Mouse (Mus musculus) thymus, adult 2 months (tissue): ENCODE measurements around the gene Prkcb. TPM values are rescaled to one million over a fixed set of nuclear protein-coding genes. Genes with fewer than 3 reads are reported as not detected.
A peak's percentile ranks its signal among the peaks of the same experiment; 100 is the strongest.

ENCODE experiments used
- DNase-seq: peaks from one replicate; pipeline ENCODE4 v3.0.0; 2021
- H3K27ac ChIP-seq: fragments of 200-500 bp; 2 replicates; pipeline ENCODE4 v1.5.1; 2012; ENCODE audit warnings: low read length, control low read depth; ENCODE audit not compliant: control insufficient read depth, insufficient read depth
- H3K27me3 ChIP-seq: fragments of 200-500 bp; 2 replicates; pipeline ENCODE4 v1.6.1; 2012; ENCODE audit warnings: mild to moderate bottlenecking, low read length, moderate library complexity, mixed read lengths; ENCODE audit not compliant: control insufficient read depth, insufficient read depth
- H3K36me3 ChIP-seq: fragments of 200-500 bp; 2 replicates; pipeline ENCODE4 v1.6.1; 2012; ENCODE audit warnings: mild to moderate bottlenecking, low read length, moderate library complexity; ENCODE audit not compliant: control insufficient read depth, insufficient read depth
- H3K4me1 ChIP-seq: fragments of 200-500 bp; replicated peaks from 2 replicates; pipeline ENCODE4 v1.6.1; 2012; ENCODE audit warnings: low read length; ENCODE audit not compliant: control insufficient read depth, insufficient read depth
- H3K4me3 ChIP-seq: fragments of 200-500 bp; 2 replicates; pipeline ENCODE4 v1.5.1; 2012; ENCODE audit warnings: mild to moderate bottlenecking, low read length, control low read depth, moderate library complexity; ENCODE audit not compliant: control insufficient read depth, insufficient read depth
- CTCF ChIP-seq: fragments of 200-500 bp; IDR thresholded peaks from 2 replicates; pipeline ENCODE4 v1.5.1; 2012; ENCODE audit warnings: mild to moderate bottlenecking, control low read depth, low read length, moderate library complexity, borderline replicate concordance; ENCODE audit not compliant: control insufficient read depth, poor library complexity, insufficient read depth; ENCODE audit errors: extremely low read depth
- POLR2A ChIP-seq: fragments of 200-500 bp; IDR thresholded peaks from 2 replicates; pipeline ENCODE4 v1.6.1; 2012; ENCODE audit warnings: mild to moderate bottlenecking, low read length, control low read depth, moderate library complexity; ENCODE audit not compliant: control insufficient read depth, poor library complexity, insufficient read depth; ENCODE audit errors: extremely low read depth
- WGBS: fragments of 180-500 bp; shearing (Covaris S2); methylation state at CpG from one replicate; pipeline ENCODE4 v1.1.7; 2018; 5-methylcytosine and 5-hydroxymethylcytosine counted together
- polyA plus RNA-seq: library from polyadenylated mRNA; depleted of rRNA; stranded (reverse); fragments of >200 nt; gene quantifications from 2 replicates; pipeline ENCODE4 v1.2.3, GENCODE M21; 2012

Gene Prkcb
- polyA plus RNA-seq, 1 experiment, result 247 TPM

DNA sequence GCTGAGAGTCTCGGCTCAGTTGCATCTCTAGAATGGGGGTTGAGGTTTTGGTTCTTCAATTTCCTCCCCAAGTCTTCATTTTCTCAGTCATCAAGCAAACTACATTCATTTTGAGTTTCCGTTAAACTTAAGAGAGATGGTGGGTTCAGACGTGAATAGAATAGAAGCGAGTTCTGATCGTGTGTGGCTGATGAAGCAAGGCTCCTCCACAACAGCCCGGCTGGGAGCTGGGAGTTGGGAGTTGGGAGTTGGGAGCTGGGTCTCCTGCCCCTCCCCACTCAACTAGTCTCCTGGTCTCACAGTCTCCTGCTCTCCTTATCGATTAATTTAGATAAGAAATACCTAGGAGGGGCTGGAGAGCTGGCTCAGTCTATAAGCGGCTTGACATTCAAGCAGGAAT lies 44.0 kb upstream of the Prkcb start:
- peak overlapping the region; percentile 58 for H3K27ac ChIP-seq
- 57% methylated on average over 8 of the region's 8 CpGs for WGBS

GRCm38 (mm10) chr7:122245976-122246375 lies 42.6 kb upstream of the Prkcb start:
- no peak for DNase-seq
- 11% methylated on average over 3 of the region's 5 CpGs for WGBS
- Histone ChIP-seq H3K27me3 (no peaks in the 10 kb centered on the region), H3K27ac (peak overlapping the region; percentile 20), H3K4me3 (no peak overlapping the region), H3K4me1 (peaks cover 35% of the 10 kb centered on the region), H3K36me3 (no peaks in the 10 kb centered on the region)
- TF ChIP-seq CTCF, result no peak

More for the DNA sequence above, 44.0 kb upstream of the Prkcb start:
- Histone ChIP-seq H3K4me1 (peaks cover 33% of the 10 kb centered on the region), H3K4me3 (no peak overlapping the region), H3K36me3 (no peaks in the 10 kb centered on the region), H3K27me3 (no peaks in the 10 kb centered on the region)
- TF ChIP-seq CTCF (no peak), POLR2A (no peak)
- no peak for DNase-seq

GRCm38 (mm10) chr7:122247254-122247864 lies 41.2 kb upstream of the Prkcb start:
- DNase-seq, result peak; percentile 49

DNA sequence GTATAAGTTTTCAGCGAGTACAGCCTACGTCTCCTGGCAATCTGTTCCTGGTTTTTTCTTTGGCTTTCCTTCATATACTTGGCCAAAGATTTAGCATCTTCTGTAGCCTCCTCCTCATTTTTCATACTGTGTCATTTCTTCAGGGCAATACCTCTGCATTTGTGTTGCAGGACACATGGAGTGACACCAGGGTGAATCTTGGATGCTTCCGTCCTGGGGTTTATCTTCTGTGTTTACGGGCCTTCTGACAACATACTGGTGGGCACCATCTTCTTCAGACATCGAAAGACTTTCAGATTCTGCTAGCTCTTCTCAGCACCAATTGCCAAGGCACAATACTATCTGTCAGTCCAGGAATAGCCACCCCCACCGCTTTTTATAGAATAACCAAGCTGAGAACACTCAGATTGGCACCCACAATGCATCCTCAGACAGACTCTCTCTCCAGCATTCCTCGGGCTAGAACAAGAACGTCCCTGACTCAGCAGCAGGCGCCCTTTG lies 39.2 kb upstream of the Prkcb start:
- no peaks in the 10 kb centered on the region for H3K27me3 ChIP-seq
- WGBS, result 96% methylated on average over 9 of the region's 9 CpGs
- TF ChIP-seq POLR2A, result no peak
- TF ChIP-seq CTCF, result no peak

More at GRCm38 (mm10) chr7:122247254-122247864, 41.2 kb upstream of the Prkcb start:
- WGBS, result 16% methylated on average over 10 of the region's 10 CpGs
- TF ChIP-seq CTCF, result no peak
- no peak for TF ChIP-seq POLR2A
- peaks cover 36% of the 10 kb centered on the region for H3K4me1 ChIP-seq
- H3K4me3 ChIP-seq, result no peak overlapping the region
- no peaks in the 10 kb centered on the region for H3K36me3 ChIP-seq
- peak overlapping the region; percentile 83 for H3K27ac ChIP-seq
- no peaks in the 10 kb centered on the region for H3K27me3 ChIP-seq

GRCm38 (mm10) chr7:122251197-122252011 lies 37.1 kb upstream of the Prkcb start:
- H3K36me3 ChIP-seq, result no peaks in the 10 kb centered on the region
- peak; percentile 78; the same call in 1 of the 2 replicates for TF ChIP-seq CTCF
- TF ChIP-seq POLR2A, result 0 out of 2 replicates have a peak, but pooled peaks have one; percentile 32
- peak; percentile 86 for DNase-seq
- no peaks in the 10 kb centered on the region for H3K27me3 ChIP-seq
- 0 out of 2 replicates have a peak overlapping the region, but pooled peaks have one; percentile 4 for H3K4me3 ChIP-seq
- peaks cover 22% of the 10 kb centered on the region for H3K4me1 ChIP-seq
- 4% methylated on average over 21 of the region's 21 CpGs for WGBS
- H3K27ac ChIP-seq, result peak overlapping the region; percentile 70

More for the DNA sequence above, 39.2 kb upstream of the Prkcb start:
- no peak for DNase-seq
- Histone ChIP-seq H3K27ac (no peak overlapping the region), H3K4me1 (peaks cover 33% of the 10 kb centered on the region), H3K4me3 (no peak overlapping the region), H3K36me3 (no peaks in the 10 kb centered on the region)

- H3K4me1 ChIP-seq, result peaks cover 4% of the 10 kb centered on the region; the same call in 1 of the 2 replicates
- H3K4me3 ChIP-seq, result no peak overlapping the region
- DNase-seq, result no peak
- 84% methylated on average over 7 of the region's 7 CpGs for WGBS
- H3K27me3 ChIP-seq, result no peaks in the 10 kb centered on the region
- no peak for TF ChIP-seq POLR2A
- TF ChIP-seq CTCF, result no peak
- no peak overlapping the region for H3K27ac ChIP-seq
- no peaks in the 10 kb centered on the region for H3K36me3 ChIP-seq
These were observed 31.8 kb upstream of the Prkcb start for GRCm38 (mm10) chr7:122256722-122257121.

DNA sequence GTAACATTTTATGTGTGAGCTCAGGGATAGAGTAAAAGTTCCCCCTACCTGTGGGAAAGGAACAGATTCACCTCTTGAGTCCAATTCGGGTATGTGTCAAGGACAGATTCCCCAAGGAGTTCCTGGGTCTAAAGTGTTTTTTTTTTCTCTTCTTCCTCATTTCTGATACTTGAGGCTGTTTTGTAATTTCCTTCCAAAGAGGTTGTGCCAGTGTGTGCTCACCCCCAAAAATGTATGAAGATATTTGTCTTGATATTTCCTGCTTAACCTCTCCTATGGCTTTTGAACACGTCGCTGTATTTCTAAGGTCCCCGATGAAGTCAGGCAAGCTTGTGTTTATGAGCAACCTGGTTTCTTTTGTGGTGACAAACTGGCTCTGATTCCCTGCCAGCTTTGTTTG lies 30.0 kb upstream of the Prkcb start:
- no peak overlapping the region for H3K4me3 ChIP-seq
- DNase-seq, result no peak
- no peaks in the 10 kb centered on the region for H3K27me3 ChIP-seq
- TF ChIP-seq CTCF (no peak), POLR2A (no peak)
- H3K27ac ChIP-seq, result no peak overlapping the region
- H3K4me1 ChIP-seq, result no peaks in the 10 kb centered on the region
- 38% methylated on average over 4 of the region's 4 CpGs for WGBS
- no peaks in the 10 kb centered on the region for H3K36me3 ChIP-seq
